Mouse (Mus musculus) CH12.LX (cell line): ENCODE measurements around the gene Atp2a3.

ENCODE experiments used
- CTCF ChIP-seq, 2 experiments: IDR thresholded peaks in 1 of 2; conservative IDR thresholded peaks in 1 of 2; 2 replicates each; pipeline ENCODE4 v1.5.1; 2011 to 2012; ENCODE audit warnings: low read depth in 2 of 2, low read length in 2 of 2, improper control_type of control experiment in 1 of 2, inconsistent platforms in 1 of 2, mild to moderate bottlenecking in 1 of 2, moderate library complexity in 1 of 2
- EP300 ChIP-seq: IDR thresholded peaks from 2 replicates; pipeline ENCODE4 v1.6.1; 2011; ENCODE audit warnings: low read length, improper control_type of control experiment
- KAT2A ChIP-seq: IDR thresholded peaks from 2 replicates; pipeline ENCODE4 v1.6.1; 2012; ENCODE audit warnings: low read length, improper control_type of control experiment, inconsistent platforms; ENCODE audit not compliant: insufficient replicate concordance
- MAFK ChIP-seq: IDR thresholded peaks from 2 replicates; pipeline ENCODE4 v1.6.1; 2011; ENCODE audit warnings: low read length, improper control_type of control experiment; ENCODE audit not compliant: insufficient replicate concordance
- MAX ChIP-seq: IDR thresholded peaks from 2 replicates; pipeline ENCODE4 v1.6.1; 2011; ENCODE audit warnings: low read length, improper control_type of control experiment
- POLR2AphosphoS2 ChIP-seq: IDR thresholded peaks from 2 replicates; pipeline ENCODE4 v1.6.1; 2011; ENCODE audit warnings: low read depth, low read length, improper control_type of control experiment
- RCOR1 ChIP-seq: conservative IDR thresholded peaks from 2 replicates; pipeline ENCODE4 v1.6.1; 2012; ENCODE audit warnings: low read depth, mild to moderate bottlenecking, inconsistent platforms, low read length, improper control_type of control experiment

- TF ChIP-seq CTCF (conservative IDR thresholded peaks at IDR 0.05 in 1 of 2, IDR thresholded peaks at IDR 0.05 in 1 of 2; ENCODE audit: low read depth in 2 of 2, low read length in 2 of 2) (peak; percentile 97 to 99), EP300 (no peak), RCOR1 (no peak), MAFK (no peak), KAT2A (no peak), MAX (peak; percentile 54; the same call in 1 of the 2 replicates), POLR2AphosphoS2 (no peak)
These were observed 40.1 kb downstream of the Atp2a3 start for GRCm38 (mm10) chr11:73001029-73001428.
